Mouse (Mus musculus) hindbrain, embryonic 12.5 days (tissue): ENCODE data around the gene Cand2. TPM values are rescaled to one million over a fixed set of nuclear protein-coding genes. Genes with fewer than 3 reads are reported as not detected.

Source experiments
- ATAC-seq: fragments of 200-750 bp; cut with Nextera tagmentation; 2 replicates; pipeline ENCODE4 v1.8.0; 2017; ENCODE audit warnings: moderate TSS enrichment; ENCODE audit not compliant: low FRiP score
- H3K27ac ChIP-seq: fragments of 300-500 bp; sonication (generic); 2 replicates; pipeline ENCODE4 v1.5.1; 2016; ENCODE audit warnings: mild to moderate bottlenecking
- H3K27me3 ChIP-seq: fragments of 300-500 bp; sonication (generic); 2 replicates; pipeline ENCODE4 v1.6.1; 2016; ENCODE audit warnings: mild to moderate bottlenecking
- H3K36me3 ChIP-seq: fragments of 300-500 bp; sonication (generic); 2 replicates; pipeline ENCODE4 v1.6.1; 2016; ENCODE audit warnings: mild to moderate bottlenecking
- H3K4me1 ChIP-seq: fragments of 300-500 bp; sonication (generic); 2 replicates; pipeline ENCODE4 v1.6.1; 2016
- H3K4me2 ChIP-seq: fragments of 300-500 bp; sonication (generic); replicated peaks from 2 replicates; pipeline ENCODE4 v1.6.1; 2016; ENCODE audit warnings: mild to moderate bottlenecking
- H3K4me3 ChIP-seq: fragments of 300-500 bp; sonication (generic); 2 replicates; pipeline ENCODE4 v1.5.1; 2016; ENCODE audit warnings: mild to moderate bottlenecking
- H3K9ac ChIP-seq: fragments of 300-500 bp; sonication (generic); 2 replicates; pipeline ENCODE4 v1.6.1; 2016; ENCODE audit warnings: mild to moderate bottlenecking, moderate library complexity
- H3K9me3 ChIP-seq: fragments of 300-500 bp; sonication (generic); replicated peaks from 2 replicates; pipeline ENCODE4 v1.6.1; 2016; ENCODE audit warnings: mild to moderate bottlenecking
- WGBS: fragments of 180-500 bp; shearing (Covaris S2); methylation state at CpG from one replicate; pipeline ENCODE4 v1.1.7; 2016; 5-methylcytosine and 5-hydroxymethylcytosine counted together
- microRNA-seq: library from miRNA; unstranded; fragments of <30 nt; microRNA quantifications from one replicate; pipeline ENCODE4, GENCODE M21; 2017
- polyA plus RNA-seq: library from polyadenylated mRNA; unstranded; fragments of >200 nt; fragmentation: Nextera tagmentation; extraction: Ambion mirVana; gene quantifications from 2 replicates; pipeline ENCODE4 v1.2.1, GENCODE M21; 2016

Gene Cand2
- polyA plus RNA-seq, 1 experiment from 2014 or later = 35.6 TPM

DNA sequence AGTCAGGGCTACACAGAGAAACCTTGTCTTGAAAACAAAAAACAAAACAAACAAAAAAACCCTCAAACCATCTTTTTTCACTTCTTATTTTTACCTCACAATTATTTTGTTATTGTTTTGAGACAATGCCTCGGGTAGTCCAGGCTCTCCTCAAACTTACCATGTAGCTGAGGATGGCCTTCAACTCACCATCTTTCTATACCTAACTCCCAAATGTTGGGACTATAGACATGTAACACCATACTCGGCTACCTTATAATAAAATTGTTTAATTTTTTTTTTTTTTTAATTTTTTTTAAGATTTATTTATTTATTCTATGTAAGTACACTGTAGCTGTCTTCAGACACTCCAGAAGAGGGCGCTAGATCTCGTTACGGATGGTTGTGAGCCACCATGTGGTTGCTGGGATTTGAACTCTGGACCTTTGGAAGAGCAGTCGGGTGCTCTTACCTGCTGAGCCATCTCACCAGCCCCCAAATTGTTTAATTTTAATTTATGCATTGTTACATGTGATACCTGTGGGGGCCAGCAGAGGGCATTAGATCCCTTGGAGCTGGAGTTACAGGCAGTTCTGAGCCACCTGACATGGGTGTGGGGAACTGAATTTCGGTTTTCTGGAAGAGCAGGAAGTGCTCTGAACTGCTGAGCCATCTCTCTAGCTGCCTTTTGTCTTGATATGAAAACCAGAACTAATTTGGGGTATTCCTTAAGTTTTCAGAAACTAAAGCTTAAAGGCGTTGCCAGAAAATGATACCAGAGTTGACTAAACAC lies 72.5 kb downstream of the Cand2 start:
- no peak for ATAC-seq
- Histone ChIP-seq H3K9ac (no peak overlapping the region), H3K4me2 (no peak overlapping the region), H3K9me3 (no peaks in the 10 kb centered on the region), H3K4me3 (no peak overlapping the region), H3K4me1 (no peaks in the 10 kb centered on the region), H3K36me3 (peaks cover 30% of the 10 kb centered on the region), H3K27me3 (no peaks in the 10 kb centered on the region), H3K27ac (no peak overlapping the region)
- 43% methylated on average over 8 of the region's 8 CpGs for WGBS

- H3K9ac ChIP-seq = no peak overlapping the region
- 97% methylated on average over 10 of the region's 10 CpGs for WGBS
Observed at GRCm38 (mm10) chr6:115848598-115849304, 74.4 kb downstream of the Cand2 start.

DNA sequence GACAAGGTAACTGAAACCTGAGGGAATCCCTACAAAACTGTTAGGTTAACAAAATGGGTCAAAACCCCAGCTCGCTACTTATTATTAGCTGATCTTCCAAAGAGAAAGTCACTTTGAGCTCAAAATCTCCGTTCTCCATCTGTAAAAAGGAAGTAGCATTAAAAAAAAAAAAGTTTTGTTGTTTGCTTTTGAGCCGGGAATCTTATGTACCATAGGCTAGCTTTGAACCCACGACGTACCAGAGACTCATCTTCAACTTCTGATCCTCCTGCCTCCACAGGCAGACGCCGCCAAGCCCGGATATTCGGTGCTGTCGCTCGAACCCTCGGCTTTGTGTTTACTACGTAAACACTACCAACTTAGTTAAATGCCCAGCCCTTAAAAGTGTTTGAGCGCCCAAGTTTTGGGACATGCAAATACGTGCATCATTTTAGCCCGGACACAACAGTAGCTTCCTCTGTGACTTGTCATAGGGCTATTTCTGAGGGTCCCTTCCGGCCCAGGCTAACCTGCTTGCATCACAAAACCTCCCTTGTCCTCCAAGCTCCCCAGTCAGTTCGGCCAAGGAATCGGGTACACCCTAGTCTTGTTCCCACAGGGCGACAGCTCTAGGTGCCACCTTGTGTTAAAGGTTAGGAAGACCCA lies 78.2 kb downstream of the Cand2 start:
- WGBS = 7% methylated on average over 20 of the region's 20 CpGs
- H3K27me3 ChIP-seq = no peaks in the 10 kb centered on the region
- H3K9ac ChIP-seq = peak overlapping the region; percentile 63
- H3K4me2 ChIP-seq = peak overlapping the region; percentile 78
- H3K9me3 ChIP-seq = no peaks in the 10 kb centered on the region
- peaks cover 8% of the 10 kb centered on the region; the same call in 1 of the 2 replicates for H3K36me3 ChIP-seq
- peak overlapping the region; percentile 82 for H3K27ac ChIP-seq
- ATAC-seq = no peak; the same call in 1 of the 2 replicates
- H3K4me3 ChIP-seq = peak overlapping the region; percentile 52
- H3K4me1 ChIP-seq = peaks cover 16% of the 10 kb centered on the region

More at GRCm38 (mm10) chr6:115848598-115849304, 74.4 kb downstream of the Cand2 start:
- H3K4me1 ChIP-seq = peaks cover 10% of the 10 kb centered on the region
- no peak overlapping the region for H3K4me2 ChIP-seq
- no peak overlapping the region for H3K27ac ChIP-seq
- H3K27me3 ChIP-seq = no peaks in the 10 kb centered on the region
- H3K4me3 ChIP-seq = no peak overlapping the region
- peaks cover 18% of the 10 kb centered on the region for H3K36me3 ChIP-seq
- H3K9me3 ChIP-seq = no peaks in the 10 kb centered on the region
- no peak for ATAC-seq

- Histone ChIP-seq H3K27me3 (no peaks in the 10 kb centered on the region), H3K36me3 (peaks cover 8% of the 10 kb centered on the region; the same call in 1 of the 2 replicates), H3K4me3 (peak within 1 kb of the TSS; percentile 52), H3K4me2 (peak within 1 kb of the TSS; percentile 78), H3K4me1 (peaks cover 16% of the 10 kb centered on the region), H3K9ac (peak within 1 kb of the TSS; percentile 63), H3K9me3 (no peaks in the 10 kb centered on the region), H3K27ac (peak within 1 kb of the TSS; percentile 83)
- ATAC-seq = peak; percentile 99
- under 1% methylated on average over 51 of the region's 51 CpGs for WGBS
Observed at GRCm38 (mm10) chr6:115853091-115853813, 78.9 kb downstream of the Cand2 start, which contains the start of the genes Mbd4 and Ift122. Mbd4 (minus strand) TSS chr6:115853371. Ift122 (plus strand) TSS chr6:115853470.

GRCm38 (mm10) chr6:115853985-115854384 lies 79.6 kb downstream of the Cand2 start:
- H3K27me3 ChIP-seq = no peaks in the 10 kb centered on the region
- 47% methylated on average over 7 of the region's 7 CpGs for WGBS
- H3K4me1 ChIP-seq = peaks cover 16% of the 10 kb centered on the region
- H3K36me3 ChIP-seq = peaks cover 1% of the 10 kb centered on the region; the same call in 1 of the 2 replicates
- ATAC-seq = no peak
- H3K4me3 ChIP-seq = peak overlapping the region; percentile 52
- H3K4me2 ChIP-seq = peak overlapping the region; percentile 78
- H3K27ac ChIP-seq = peak overlapping the region; percentile 83
- peak overlapping the region; percentile 61 for H3K9ac ChIP-seq
- no peaks in the 10 kb centered on the region for H3K9me3 ChIP-seq

DNA sequence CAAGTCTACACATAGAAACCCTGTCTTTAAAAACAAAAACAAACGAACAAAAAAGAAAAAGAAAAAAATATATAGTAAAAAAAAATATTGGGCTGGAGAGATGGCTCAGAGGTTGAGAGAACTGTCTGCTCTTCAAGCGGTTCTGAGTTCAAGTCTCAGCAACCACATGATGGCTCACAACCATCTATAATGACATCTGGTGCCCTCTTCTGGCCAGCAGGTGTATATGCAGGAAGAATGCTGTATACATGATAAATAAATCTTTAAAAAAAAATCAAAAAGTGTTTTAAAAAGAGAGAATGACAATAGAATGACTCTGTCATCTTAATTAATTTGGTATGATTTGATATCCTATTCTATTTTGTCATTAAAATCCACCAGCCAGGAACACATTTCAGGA lies 80.1 kb downstream of the Cand2 start:
- H3K27ac ChIP-seq = no peak overlapping the region
- H3K4me1 ChIP-seq = peaks cover 16% of the 10 kb centered on the region
- H3K36me3 ChIP-seq = no peaks in the 10 kb centered on the region
- no peak overlapping the region for H3K9ac ChIP-seq
- H3K4me2 ChIP-seq = no peak overlapping the region
- H3K4me3 ChIP-seq = no peak overlapping the region
- H3K27me3 ChIP-seq = no peaks in the 10 kb centered on the region
- WGBS = 70% methylated on average over 2 of the region's 2 CpGs
- no peak for ATAC-seq
- H3K9me3 ChIP-seq = no peaks in the 10 kb centered on the region

Small RNA genes within 50 kb of the gene (microRNA-seq; reads per million reads assigned to microRNA genes)
- 0.81 reads per million for gene Mir7660

Other genes with a start within 250 kb of the Cand2 start
- 28.4 and 30.4 TPM in 2 replicates for gene Tsen2, start 229.9 kb upstream of the Cand2 start, polyA plus RNA-seq
- gene Mkrn2os, start 182.0 kb upstream of the Cand2 start, polyA plus RNA-seq = 0.12 and 0.17 TPM in 2 replicates
- 27.4 and 28.9 TPM in 2 replicates for gene Mkrn2, start 172.6 kb upstream of the Cand2 start, polyA plus RNA-seq
- 159 TPM in 2 replicates for gene Raf1, start 97.9 kb upstream of the Cand2 start, polyA plus RNA-seq
- 1.1 and 2.0 TPM in 2 replicates for gene Tmem40, start 12.1 kb upstream of the Cand2 start, polyA plus RNA-seq
- 1,424 and 1,629 TPM in 2 replicates for gene Rpl32, start 34.2 kb downstream of the Cand2 start, polyA plus RNA-seq
- gene Efcab12, start 63.9 kb downstream of the Cand2 start, polyA plus RNA-seq = 2.3 TPM in 2 replicates
- gene Mbd4, start 78.8 kb downstream of the Cand2 start, polyA plus RNA-seq = 19.8 and 22.4 TPM in 2 replicates
- gene Ift122, start 78.9 kb downstream of the Cand2 start, polyA plus RNA-seq = 28.4 and 31.5 TPM in 2 replicates
- gene Rho, start 157.2 kb downstream of the Cand2 start, polyA plus RNA-seq = 0.16 and 0.19 TPM in 2 replicates
- not detected in 2 replicates for gene H1foo, start 170.4 kb downstream of the Cand2 start, polyA plus RNA-seq
- gene Plxnd1, start 220.5 kb downstream of the Cand2 start, polyA plus RNA-seq = 21.9 and 24.5 TPM in 2 replicates